Mouse (Mus musculus): ENCODE results near the gene Slc22a1. TPM values are rescaled to one million over a fixed set of nuclear protein-coding genes. Genes with fewer than 3 reads are reported as not detected.
A peak's percentile ranks its signal among the peaks of the same experiment; 100 is the strongest.

The Slc22a1 gene
- polyA plus RNA-seq, 1 experiment = not detected

DNA sequence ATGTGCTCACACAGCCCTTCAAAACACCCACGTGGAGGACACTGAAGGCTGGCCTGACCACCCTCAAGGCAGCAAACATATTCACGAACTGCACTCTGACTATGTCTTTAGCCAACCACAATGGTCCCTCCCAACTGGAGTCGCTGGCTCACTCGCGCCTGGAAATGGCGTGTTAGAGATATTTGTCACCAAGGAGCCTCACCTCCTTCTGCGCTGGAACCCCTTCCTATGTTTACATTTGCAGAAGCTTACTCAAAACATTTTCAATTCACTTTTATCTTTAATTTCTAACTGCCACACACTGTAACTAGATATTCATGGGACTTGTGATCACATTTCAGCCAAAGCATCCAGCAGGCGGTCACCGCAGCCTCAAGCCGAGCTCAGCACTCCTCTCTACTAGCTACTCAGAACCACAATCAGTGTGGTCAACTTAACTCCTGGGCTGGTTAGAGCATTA lies 31.0 kb upstream of the Slc22a1 start:
- no peak for TF ChIP-seq GATA1 (IDR thresholded peaks at IDR 0.05; ENCODE audit: low read length)

DNA sequence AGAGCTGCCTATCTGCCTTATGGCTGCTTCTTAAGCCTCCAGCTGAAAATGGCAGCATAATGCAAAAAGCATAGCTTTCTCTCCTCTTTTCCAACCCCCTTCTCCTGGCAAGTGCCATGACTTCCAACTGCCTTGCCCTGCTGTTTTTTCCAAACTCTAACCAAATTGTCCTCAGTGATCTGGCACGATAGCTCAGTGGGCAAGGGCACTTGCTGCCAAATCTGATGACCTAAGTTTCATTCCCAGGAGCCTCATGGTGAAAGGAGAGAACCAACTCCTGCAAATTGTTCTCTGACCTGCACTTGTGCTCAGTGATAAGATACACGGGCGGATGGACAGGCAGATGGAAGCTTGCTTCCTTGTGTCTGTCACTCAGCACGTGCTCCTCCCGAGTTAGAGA lies 27.3 kb upstream of the Slc22a1 start:
- no peak for TF ChIP-seq GATA1 (IDR thresholded peaks at IDR 0.05; ENCODE audit: low read length)

DNA sequence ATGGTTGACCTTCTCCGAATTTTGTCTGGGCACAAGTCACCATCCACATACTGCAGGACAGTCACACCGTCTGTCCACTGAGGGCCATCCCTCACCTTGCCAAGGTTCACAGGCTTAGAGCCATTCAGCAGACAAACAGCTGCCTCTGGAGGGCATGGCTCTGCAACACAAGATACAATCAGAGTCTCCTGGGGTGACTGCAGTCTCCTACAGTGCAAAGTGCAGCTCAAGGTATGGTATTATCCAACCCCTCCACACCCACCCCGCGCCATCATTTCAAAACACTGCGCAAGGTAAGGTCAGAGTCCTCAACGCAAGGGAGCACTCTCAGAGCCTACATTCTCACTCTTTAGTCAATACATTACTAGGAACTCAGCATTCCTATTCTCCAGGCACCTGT lies 24.7 kb upstream of the Slc22a1 start:
- no peak for TF ChIP-seq GATA1 (IDR thresholded peaks at IDR 0.05; ENCODE audit: low read length)

DNA sequence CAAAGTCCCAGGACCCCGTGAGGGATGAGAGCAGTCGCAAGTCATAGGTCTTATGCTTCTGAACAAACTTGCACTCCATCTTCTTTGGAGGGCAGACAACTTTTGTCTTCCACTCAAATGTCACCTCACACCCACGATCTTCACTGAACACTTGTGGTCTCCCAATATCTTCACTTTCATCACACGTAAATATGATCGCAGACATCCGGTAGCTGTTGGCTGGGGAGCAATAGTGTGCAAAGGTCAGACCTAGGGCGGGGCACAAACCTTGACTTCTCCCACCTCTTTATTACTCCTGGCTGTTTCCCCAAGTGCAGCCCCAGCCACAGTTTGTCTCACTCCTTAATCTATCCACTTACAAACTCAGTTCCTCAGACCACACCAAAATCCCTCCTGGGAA lies 16.3 kb upstream of the Slc22a1 start:
- no peak for TF ChIP-seq GATA1 (IDR thresholded peaks at IDR 0.05; ENCODE audit: low read length)

DNA sequence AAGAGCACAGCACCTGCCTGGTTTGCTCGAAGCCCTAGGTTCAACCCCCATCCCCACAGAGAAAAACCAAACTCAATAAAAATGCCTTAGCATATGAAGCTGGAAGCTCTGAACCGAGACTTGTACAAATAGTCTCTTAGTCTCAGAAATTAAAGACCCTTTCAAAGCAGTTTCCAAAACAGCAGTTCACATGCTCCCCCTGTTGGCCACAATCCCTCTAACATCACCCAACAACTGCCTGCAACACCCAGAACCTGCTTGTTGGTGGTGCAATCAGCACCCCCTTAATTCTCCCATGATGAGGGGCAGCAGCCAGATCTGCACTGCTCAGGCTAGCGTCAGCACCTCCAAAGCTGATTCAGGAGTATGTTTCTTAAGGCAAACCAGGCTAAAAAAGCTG lies 13.9 kb upstream of the Slc22a1 start:
- TF ChIP-seq GATA1 (IDR thresholded peaks at IDR 0.05; ENCODE audit: low read length) = no peak

DNA sequence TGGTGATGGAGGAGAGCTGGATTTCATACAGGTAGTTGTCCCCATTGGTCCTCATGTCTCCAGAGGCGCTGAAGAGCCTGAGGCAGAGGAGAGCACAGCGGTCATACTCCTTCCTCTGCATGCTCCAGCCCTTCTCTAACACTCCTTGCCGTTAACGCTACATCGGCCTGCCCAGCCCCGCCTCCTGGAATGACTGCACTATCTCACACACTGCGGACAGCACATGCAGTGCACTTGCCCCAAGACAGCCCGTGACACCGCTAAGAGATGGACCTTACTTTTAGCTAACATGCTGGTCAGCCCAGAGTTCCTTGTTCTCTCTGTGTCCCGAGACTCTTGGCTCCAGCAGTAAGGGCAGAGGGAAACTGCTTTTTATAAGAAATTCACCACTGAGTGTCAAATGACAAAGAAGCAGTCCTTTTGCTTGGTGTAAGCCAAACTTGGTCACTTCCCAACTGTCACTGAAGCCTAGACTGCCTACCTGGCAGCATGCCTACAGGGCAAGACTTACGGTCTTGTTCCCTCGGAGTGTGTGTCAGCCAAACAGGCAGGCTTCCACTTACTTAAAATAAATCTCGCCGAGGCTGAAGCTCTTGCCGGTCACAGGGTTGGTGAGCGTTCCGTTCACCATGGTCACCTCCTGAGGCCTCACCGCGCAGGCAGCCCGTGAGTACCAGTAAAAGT lies 12.9 kb upstream of the Slc22a1 start:
- TF ChIP-seq GATA1 (IDR thresholded peaks at IDR 0.05; ENCODE audit: low read length) = no peak

DNA sequence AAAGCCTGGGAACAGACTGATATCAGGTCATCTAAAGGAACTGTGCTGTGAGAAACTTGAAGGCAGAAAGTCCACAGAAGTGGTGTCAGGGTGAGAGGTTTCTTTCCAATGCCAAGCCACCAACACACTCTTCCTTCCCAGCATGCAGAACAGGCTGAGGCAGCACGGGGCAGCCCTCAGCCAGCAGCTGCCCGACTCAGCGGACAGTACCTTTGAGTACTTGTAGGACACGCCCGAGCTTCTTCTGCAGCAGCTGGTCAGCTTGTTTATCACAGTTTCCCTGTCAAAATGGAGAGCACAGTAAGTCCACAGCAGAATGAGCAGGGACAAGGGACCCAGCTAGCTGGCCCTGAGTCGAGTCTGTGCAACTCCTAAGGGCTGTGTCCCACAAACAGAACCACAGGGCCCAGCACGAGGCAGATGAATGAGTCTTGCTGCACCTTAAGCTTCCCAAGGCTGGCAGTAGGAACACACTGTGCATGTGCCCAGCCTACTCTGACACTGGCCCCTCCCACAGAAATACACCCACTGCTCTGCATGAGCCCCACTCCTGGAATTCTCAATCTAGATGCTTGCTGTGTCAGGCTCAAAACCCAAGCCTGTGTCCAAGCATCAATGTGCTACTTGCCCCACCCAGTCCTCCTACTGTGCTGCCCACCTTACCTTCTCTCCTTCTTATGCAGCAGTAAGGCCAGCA lies 9.4 kb upstream of the Slc22a1 start:
- no peak for TF ChIP-seq GATA1 (IDR thresholded peaks at IDR 0.05; ENCODE audit: low read length)

DNA sequence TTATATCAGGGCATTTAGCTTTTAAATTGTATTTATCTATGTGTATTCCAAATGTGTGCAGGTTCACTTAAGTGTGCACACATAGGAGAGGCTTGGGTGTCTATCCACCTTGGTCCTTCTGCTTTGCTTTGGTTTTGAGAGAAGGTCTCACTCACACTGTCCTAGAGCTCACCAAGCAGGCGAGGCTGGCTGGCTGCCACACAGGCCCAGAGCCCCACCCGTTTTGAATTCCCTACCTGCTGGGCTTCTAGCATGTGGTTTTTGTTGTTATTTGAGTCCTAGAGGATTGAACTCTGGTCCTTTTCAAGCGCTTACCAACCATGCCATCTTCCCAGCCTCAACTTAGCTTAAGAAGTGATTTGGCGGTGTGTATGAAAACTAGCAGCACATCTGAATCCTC lies 8.8 kb upstream of the Slc22a1 start:
- TF ChIP-seq GATA1 (IDR thresholded peaks at IDR 0.05; ENCODE audit: low read length) = no peak

DNA sequence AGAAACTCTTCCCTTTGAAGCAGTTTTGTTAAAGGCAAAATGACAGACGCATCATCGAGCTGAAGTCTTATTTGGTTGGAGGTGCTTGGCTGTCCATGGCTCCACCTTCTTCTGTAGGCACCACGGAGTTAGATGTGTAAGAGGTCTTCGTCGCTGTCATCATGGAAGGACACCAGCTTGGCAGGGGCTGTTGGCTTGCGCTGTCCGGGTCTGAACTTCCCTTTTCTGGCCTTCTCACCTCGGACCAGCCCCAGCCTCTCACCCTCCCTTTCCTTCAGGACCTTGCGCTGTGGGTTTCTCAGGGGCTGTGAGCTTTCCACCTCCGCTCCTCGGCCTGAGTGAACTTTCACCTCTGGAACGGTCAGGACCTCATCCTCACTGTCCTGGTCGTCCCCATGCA lies 8.0 kb upstream of the Slc22a1 start:
- TF ChIP-seq GATA1 (IDR thresholded peaks at IDR 0.05; ENCODE audit: low read length) = no peak

DNA sequence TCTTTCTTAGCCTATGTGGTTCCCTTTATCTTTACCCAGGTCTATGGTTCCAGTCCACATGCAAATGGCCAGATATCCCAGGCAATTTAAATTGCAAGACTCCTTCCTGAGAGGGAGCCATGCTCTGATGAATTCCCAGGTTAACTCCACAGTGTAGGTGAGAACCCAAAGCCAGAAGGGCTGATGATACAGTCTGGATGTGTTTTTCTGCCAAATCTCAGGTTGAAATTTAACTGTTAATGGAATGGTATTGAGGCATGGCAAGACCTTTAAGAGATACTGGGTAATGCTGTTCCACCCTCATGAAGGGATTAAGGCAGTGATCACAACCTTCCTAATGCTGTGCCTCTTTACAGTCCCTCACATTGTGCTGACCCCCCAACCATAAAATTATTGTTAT lies 2.6 kb upstream of the Slc22a1 start:
- TF ChIP-seq GATA1 (IDR thresholded peaks at IDR 0.05; ENCODE audit: low read length) = no peak

DNA sequence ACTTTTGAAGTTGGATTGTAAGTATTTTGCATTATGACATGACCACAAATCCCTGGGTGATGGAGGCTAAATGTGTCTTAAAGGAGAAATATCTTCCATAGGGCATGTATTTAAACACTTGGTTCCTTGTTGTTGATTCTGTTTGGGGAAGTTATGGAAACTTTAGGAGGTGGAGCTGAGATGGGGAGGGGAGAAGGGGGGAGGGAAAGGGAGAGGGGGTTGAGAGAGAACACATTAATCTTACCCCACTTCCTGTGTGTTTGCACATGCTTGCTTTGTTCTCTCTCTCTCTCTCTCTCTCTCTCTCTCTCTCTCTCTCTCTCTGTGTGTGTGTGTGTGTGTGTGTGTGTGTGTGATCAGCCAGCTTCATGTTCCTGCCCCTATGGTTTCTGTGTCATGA lies 1.5 kb upstream of the Slc22a1 start:
- no peak for TF ChIP-seq GATA1 (IDR thresholded peaks at IDR 0.05; ENCODE audit: low read length)

DNA sequence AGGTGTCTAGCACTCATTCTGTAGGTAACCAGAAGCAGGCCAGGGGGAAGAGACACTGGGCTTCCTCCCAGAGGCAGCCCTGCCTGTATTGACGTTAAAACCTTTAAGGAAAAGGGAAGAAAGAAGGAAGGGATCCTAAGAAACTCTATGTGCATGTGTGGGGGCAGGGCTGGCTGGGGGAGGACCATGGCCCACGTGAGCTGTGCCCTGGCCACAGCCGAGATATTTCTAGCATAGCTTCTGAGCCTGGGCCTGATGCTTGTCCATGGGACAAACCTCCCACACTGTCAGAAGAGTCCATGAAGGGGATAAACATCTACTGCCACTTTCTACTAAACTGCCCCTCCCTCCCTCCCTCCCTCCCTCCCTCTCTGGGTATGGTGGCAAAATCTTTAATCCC lies 1.8 kb downstream of the Slc22a1 start:
- no peak for TF ChIP-seq GATA1 (IDR thresholded peaks at IDR 0.05; ENCODE audit: low read length)

DNA sequence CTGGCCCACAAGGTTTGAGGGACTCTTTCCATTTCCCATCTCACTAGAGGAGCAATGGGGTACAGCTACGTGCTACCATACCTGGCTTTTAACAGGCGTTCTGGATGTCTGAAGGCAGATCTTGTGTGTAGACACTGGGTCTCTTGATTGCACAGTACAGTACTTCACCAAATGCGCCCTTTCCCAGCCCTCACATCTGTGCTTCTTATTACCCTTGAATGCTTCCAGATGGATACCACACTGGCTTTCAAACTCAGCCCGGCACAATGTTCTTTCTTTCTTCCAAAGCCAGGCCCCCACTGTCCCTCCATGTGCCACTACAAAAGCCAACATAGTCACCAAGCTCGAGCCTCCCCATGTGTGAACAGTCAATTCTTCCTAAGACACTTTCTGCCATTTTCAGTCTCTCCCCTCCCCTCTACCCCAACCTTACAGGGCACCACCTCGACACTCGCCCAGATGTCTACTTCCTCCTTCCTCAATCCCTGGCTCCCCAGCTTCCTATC lies 3.3 kb downstream of the Slc22a1 start:
- no peak for TF ChIP-seq GATA1 (IDR thresholded peaks at IDR 0.05; ENCODE audit: low read length)

DNA sequence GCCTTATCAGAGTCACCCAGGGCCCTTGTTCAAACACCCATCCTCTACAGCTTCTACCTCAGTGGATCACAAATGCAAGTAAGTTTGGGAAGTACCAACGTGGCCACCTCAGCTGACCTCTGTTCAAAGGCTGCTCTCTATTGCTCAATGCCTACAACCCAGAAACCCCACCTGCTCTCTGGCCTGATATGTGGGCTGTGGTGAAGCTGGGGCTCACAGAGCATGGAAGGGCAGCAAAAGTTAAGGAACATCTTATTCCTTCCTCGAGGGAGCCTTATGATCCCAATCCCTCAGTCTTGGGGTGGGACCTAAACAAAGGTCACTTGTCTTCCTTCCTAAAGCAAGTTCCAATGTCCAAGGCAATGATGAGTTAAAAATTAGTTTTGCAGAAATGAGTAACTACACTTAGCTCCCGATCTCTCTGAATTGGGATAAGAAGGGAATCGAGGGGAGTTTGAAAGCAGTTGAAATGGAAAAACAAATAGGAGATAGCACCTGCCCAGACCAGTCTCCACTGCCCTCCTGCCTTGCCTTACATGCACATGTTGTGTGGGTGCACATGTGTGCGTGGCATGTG lies 4.5 kb downstream of the Slc22a1 start:
- TF ChIP-seq GATA1 (IDR thresholded peaks at IDR 0.05; ENCODE audit: low read length) = no peak

DNA sequence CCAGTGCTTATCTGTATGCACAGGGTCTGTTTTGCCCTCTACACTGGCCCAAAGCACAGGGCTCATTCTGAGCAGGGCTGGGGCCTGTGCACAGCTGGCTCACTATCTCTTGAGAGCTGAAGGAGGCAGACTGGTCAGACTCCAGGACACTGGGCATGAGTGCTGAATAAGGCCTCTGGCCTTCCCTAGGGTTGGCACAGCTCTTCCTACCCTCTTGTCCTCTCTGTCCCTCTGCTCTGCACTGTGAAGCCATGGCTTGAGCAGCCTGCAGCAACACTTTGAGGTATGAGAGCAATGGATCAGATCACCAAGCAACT lies 6.3 kb downstream of the Slc22a1 start:
- no peak for TF ChIP-seq GATA1 (IDR thresholded peaks at IDR 0.05; ENCODE audit: low read length)

DNA sequence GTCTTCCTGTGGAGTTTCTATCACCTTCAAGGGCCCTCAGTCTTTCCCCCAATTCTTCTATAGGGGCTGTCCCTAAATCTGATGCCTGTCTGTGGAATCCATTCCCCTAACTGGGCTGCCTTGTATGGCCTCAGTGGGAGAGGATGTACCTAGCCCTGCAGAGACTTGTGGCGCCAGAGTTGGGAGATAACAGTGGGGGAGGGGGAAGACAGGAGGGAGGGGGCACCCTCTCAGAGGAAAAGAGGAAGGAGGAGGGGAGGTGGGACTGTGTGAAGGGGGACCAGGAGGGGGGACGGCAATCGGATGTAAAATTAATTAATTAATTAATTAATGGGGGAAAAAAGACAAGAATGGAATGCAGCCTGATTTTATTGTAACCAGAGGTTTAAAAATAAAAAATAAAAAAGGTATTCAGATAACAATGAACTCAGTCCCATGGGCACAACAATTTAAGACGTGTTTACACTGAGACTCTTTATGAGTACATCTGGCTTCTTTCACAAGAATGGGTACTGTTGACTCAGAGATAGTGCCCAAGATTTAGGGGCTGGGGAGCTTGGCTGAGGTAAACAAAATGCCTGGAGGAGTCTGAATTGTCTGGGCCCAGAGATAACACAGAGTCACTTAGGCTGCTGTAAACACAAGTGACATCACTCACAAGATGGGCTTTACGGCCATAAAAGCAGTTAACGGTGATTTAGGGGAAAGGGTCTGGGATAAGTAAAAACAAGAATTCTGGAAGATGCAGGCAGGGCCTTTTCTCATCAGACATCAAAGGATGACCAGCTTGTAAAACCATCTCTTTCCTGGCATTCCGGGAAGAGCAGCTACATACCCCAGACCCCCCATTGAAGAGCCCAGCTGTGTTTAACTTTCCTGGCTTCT lies 6.9 kb downstream of the Slc22a1 start:
- peak; percentile 52 for TF ChIP-seq GATA1 (IDR thresholded peaks at IDR 0.05; ENCODE audit: low read length)

Data from G1E-ER4 (cell line).